Mouse (Mus musculus) MEL (cell line): ENCODE measurements around the gene Rin2.

ENCODE experiments used
- CTCF ChIP-seq, 3 experiments: IDR thresholded peaks in 2 of 3; conservative IDR thresholded peaks in 1 of 3; 2 replicates each; pipeline ENCODE4 v1.5.1; 2011 to 2012; ENCODE audit warnings: low read length in 3 of 3, low read depth in 2 of 3, mild to moderate bottlenecking in 2 of 3, improper control_type of control experiment in 1 of 3, inconsistent platforms in 1 of 3, mixed read lengths in 1 of 3, moderate library complexity in 1 of 3; ENCODE audit not compliant: control insufficient read depth in 1 of 3, insufficient read depth in 1 of 3, poor library complexity in 1 of 3, severe bottlenecking in 1 of 3
- EP300 ChIP-seq, 2 experiments: IDR thresholded peaks; 2 replicates each; pipeline ENCODE4 v1.6.1; 2011; ENCODE audit warnings: improper control_type of control experiment in 2 of 2, low read length in 2 of 2, low read depth in 1 of 2, mild to moderate bottlenecking in 1 of 2
- GATA1 ChIP-seq: IDR thresholded peaks from 2 replicates; pipeline ENCODE4 v1.6.1; 2011; ENCODE audit warnings: low read depth, low read length, improper control_type of control experiment
- NELFE ChIP-seq: IDR thresholded peaks from 2 replicates; pipeline ENCODE4 v1.6.1; 2011; ENCODE audit warnings: low read depth, low read length, improper control_type of control experiment
- NRF1 ChIP-seq: IDR thresholded peaks from 2 replicates; pipeline ENCODE4 v1.6.1; 2014; ENCODE audit warnings: low read depth, mild to moderate bottlenecking, inconsistent platforms, low read length, improper control_type of control experiment, moderate library complexity; ENCODE audit not compliant: poor library complexity, insufficient read depth, severe bottlenecking
- POLR2A ChIP-seq, 2 experiments: IDR thresholded peaks; 2 replicates each; pipeline ENCODE4 v1.6.1; 2011 to 2012; ENCODE audit warnings: low read length in 2 of 2, mild to moderate bottlenecking in 2 of 2, control low read depth in 1 of 2, improper control_type of control experiment in 1 of 2, low read depth in 1 of 2, moderate library complexity in 1 of 2; ENCODE audit not compliant: control insufficient read depth in 1 of 2, insufficient read depth in 1 of 2, poor library complexity in 1 of 2
- POLR2AphosphoS2 ChIP-seq: IDR thresholded peaks from 2 replicates; pipeline ENCODE4 v1.6.1; 2011; ENCODE audit warnings: low read length, improper control_type of control experiment
- RCOR1 ChIP-seq: IDR thresholded peaks from 2 replicates; pipeline ENCODE4 v1.6.1; 2012; ENCODE audit warnings: low read depth, mild to moderate bottlenecking, inconsistent platforms, low read length, improper control_type of control experiment
- SMC3 ChIP-seq: IDR thresholded peaks from 2 replicates; pipeline ENCODE4 v1.6.1; 2011; ENCODE audit warnings: low read depth, low read length, improper control_type of control experiment
- UBTF ChIP-seq: IDR thresholded peaks from 2 replicates; pipeline ENCODE4 v1.6.1; 2012; ENCODE audit warnings: low read depth, mild to moderate bottlenecking, inconsistent platforms, low read length, improper control_type of control experiment, moderate library complexity, borderline replicate concordance; ENCODE audit not compliant: insufficient read depth

- no peak for TF ChIP-seq RCOR1
- TF ChIP-seq EP300 (IDR thresholded peaks at IDR 0.05; ENCODE audit: low read depth in 1 of 2, low read length in 2 of 2) = no peak
- no peak for TF ChIP-seq SMC3
- TF ChIP-seq CTCF (IDR thresholded peaks at IDR 0.05 in 2 of 3, conservative IDR thresholded peaks at IDR 0.05 in 1 of 3; ENCODE audit: control insufficient read depth in 1 of 3, insufficient read depth in 1 of 3, low read depth in 2 of 3, low read length in 3 of 3, poor library complexity in 1 of 3, severe bottlenecking in 1 of 3) = no peak
- TF ChIP-seq POLR2A (IDR thresholded peaks at IDR 0.05; ENCODE audit: control insufficient read depth in 1 of 2, insufficient read depth in 1 of 2, low read depth in 1 of 2, low read length in 2 of 2, poor library complexity in 1 of 2) = no peak
- TF ChIP-seq UBTF = no peak
- TF ChIP-seq GATA1 = no peak
- TF ChIP-seq NRF1 = no peak
- TF ChIP-seq POLR2AphosphoS2 = no peak
- no peak for TF ChIP-seq NELFE
Observed at GRCm38 (mm10) chr2:145822013-145822782, 147.2 kb downstream of the Rin2 start.
